Mouse (Mus musculus) neural tube, embryonic 10.5 days (tissue): Measurements from ENCODE around the gene Alox5ap.

Experiments
- DNase-seq: peaks from one replicate; pipeline ENCODE4 v3.0.0-alpha.2; 2017; ENCODE audit warnings: low spot score; ENCODE audit errors: extremely low spot score

Gene Alox5ap

GRCm38 (mm10) chr5:149264405-149264804, at the start of gene Alox5ap:
Gene Alox5ap, plus strand, starts transcription at chr5:149264767.
- DNase-seq, result no peak

GRCm38 (mm10) chr5:149215540-149215939, 49.0 kb upstream of the Alox5ap start:
- DNase-seq, result no peak

GRCm38 (mm10) chr5:149217524-149218357, 46.8 kb upstream of the Alox5ap start:
- no peak for DNase-seq

- no peak for DNase-seq
These were observed 45.1 kb upstream of the Alox5ap start for GRCm38 (mm10) chr5:149219493-149219892.

GRCm38 (mm10) chr5:149221355-149221754, 43.2 kb upstream of the Alox5ap start:
- DNase-seq, result no peak

- DNase-seq, result no peak
These were observed 39.9 kb upstream of the Alox5ap start for GRCm38 (mm10) chr5:149224666-149225065.

- DNase-seq, result peak; percentile 99
These were observed 35.6 kb upstream of the Alox5ap start for GRCm38 (mm10) chr5:149228700-149229618.

- no peak for DNase-seq
These were observed 34.8 kb upstream of the Alox5ap start for GRCm38 (mm10) chr5:149229619-149230339.

GRCm38 (mm10) chr5:149235002-149235401, 29.6 kb upstream of the Alox5ap start:
- no peak for DNase-seq

- no peak for DNase-seq
These were observed 27.2 kb upstream of the Alox5ap start for GRCm38 (mm10) chr5:149237221-149237950.

- no peak for DNase-seq
These were observed 22.1 kb upstream of the Alox5ap start for GRCm38 (mm10) chr5:149242467-149242866.

GRCm38 (mm10) chr5:149243053-149243452, 21.5 kb upstream of the Alox5ap start:
- no peak for DNase-seq

GRCm38 (mm10) chr5:149245391-149245964, 19.1 kb upstream of the Alox5ap start:
- DNase-seq, result no peak

- peak; percentile 47 for DNase-seq
These were observed 18.5 kb upstream of the Alox5ap start for GRCm38 (mm10) chr5:149245965-149246470.

GRCm38 (mm10) chr5:149247047-149247904, 17.3 kb upstream of the Alox5ap start:
- no peak for DNase-seq

GRCm38 (mm10) chr5:149252303-149252702, 12.3 kb upstream of the Alox5ap start:
- no peak for DNase-seq

GRCm38 (mm10) chr5:149253491-149253890, 11.1 kb upstream of the Alox5ap start:
- no peak for DNase-seq

GRCm38 (mm10) chr5:149255522-149255921, 9.0 kb upstream of the Alox5ap start:
- DNase-seq, result no peak
